15 mouse cellular contexts compared by ENCODE assay signal in genomic region chr9:116912493-116912847, GRCm38 (mm10).
DNase-seq lines count a peak whose midpoint lies in the region; ATAC-seq and TF ChIP-seq lines count a peak whose summit lies in the region.
"Had no signal": no experiment of that assay in that cellular context is flagged by ENCODE, and none has a peak within 500 bp of the region (broad histone marks: within the 10 kb centered on the region; RNA-seq: fewer than 3 reads in every experiment).

No protein-coding gene starts in this region.

- no peaks in the 10 kb centered on the region for H3K27me3 ChIP-seq in heart, embryonic 12.5 days (replicated peaks)
- H3K27me3 ChIP-seq in lung, embryonic 16.5 days (ENCODE audit: control insufficient read depth, insufficient read depth, low read depth, low read length) = no peaks in the 10 kb centered on the region
- no peaks in the 10 kb centered on the region for H3K27me3 ChIP-seq in embryonic facial prominence, embryonic 13.5 days
- no peaks in the 10 kb centered on the region for H3K27me3 ChIP-seq in midbrain, postnatal 0 days (ENCODE audit: insufficient read depth, low read length)
- H3K27me3 ChIP-seq: megakaryocyte, embryonic 14.5 days had no signal

- ATAC-seq in heart, embryonic 12.5 days (ENCODE audit: insufficient number of reproducible peaks, low FRiP score) = no peak
- peak; percentile 21; the same call in 1 of the 2 replicates for ATAC-seq in lung, embryonic 16.5 days (ENCODE audit: low read depth)
- no peak for ATAC-seq in embryonic facial prominence, embryonic 13.5 days (ENCODE audit: insufficient number of reproducible peaks, insufficient read depth, low FRiP score, low TSS enrichment, low read depth)
- ATAC-seq in midbrain, postnatal 0 days (ENCODE audit: low FRiP score) = no peak

- peaks cover 8% of the 10 kb centered on the region; the same call in 1 of the 2 replicates for H3K4me1 ChIP-seq in heart, embryonic 12.5 days (replicated peaks)
- peaks cover 10% of the 10 kb centered on the region for H3K4me1 ChIP-seq in lung, embryonic 16.5 days (replicated peaks; ENCODE audit: control insufficient read depth, insufficient read depth, low read length)
- H3K4me1 ChIP-seq in embryonic facial prominence, embryonic 13.5 days = peaks cover 33% of the 10 kb centered on the region
- H3K4me1 ChIP-seq in midbrain, postnatal 0 days (ENCODE audit: insufficient read depth, low read length) = no peaks in the 10 kb centered on the region
- H3K4me1 ChIP-seq: megakaryocyte, embryonic 14.5 days had no signal

- H3K4me2 ChIP-seq in heart, embryonic 12.5 days = no peak overlapping the region
- H3K4me2 ChIP-seq in lung, embryonic 16.5 days (ENCODE audit: low read depth, low read length) = no peak overlapping the region
- H3K4me2 ChIP-seq in embryonic facial prominence, embryonic 13.5 days = no peak overlapping the region
- H3K4me2 ChIP-seq in midbrain, postnatal 0 days (ENCODE audit: low read depth, low read length, poor library complexity, severe bottlenecking) = no peak overlapping the region
- H3K4me2 ChIP-seq: neural tube, embryonic 12.5 days had no signal

- TF ChIP-seq CTCF in midbrain, postnatal 0 days (IDR thresholded peaks at IDR 0.05) = no peak

- 0 out of 2 replicates have a peak overlapping the region, but pooled peaks have one; percentile 12 for H3K27ac ChIP-seq in heart, embryonic 12.5 days (ENCODE audit: poor library complexity, severe bottlenecking)
- H3K27ac ChIP-seq in lung, embryonic 16.5 days (ENCODE audit: low read length) = peak overlapping the region; percentile 71
- H3K27ac ChIP-seq in embryonic facial prominence, embryonic 13.5 days = peak overlapping the region; percentile 73
- H3K27ac ChIP-seq in midbrain, postnatal 0 days (ENCODE audit: low read depth, low read length) = no peak overlapping the region; the same call in 1 of the 2 replicates
- H3K27ac ChIP-seq: neural tube, embryonic 12.5 days had no signal

- WGBS in heart, embryonic 12.5 days = 31% methylated on average over 3 of the region's 3 CpGs
- WGBS in lung, embryonic 16.5 days = 29% methylated on average over 3 of the region's 3 CpGs
- 38% methylated on average over 3 of the region's 3 CpGs for WGBS in embryonic facial prominence, embryonic 13.5 days
- 25% methylated on average over 3 of the region's 3 CpGs for WGBS in midbrain, postnatal 0 days

- H3K36me3 ChIP-seq in heart, embryonic 12.5 days = no peaks in the 10 kb centered on the region
- H3K36me3 ChIP-seq in lung, embryonic 16.5 days (ENCODE audit: control insufficient read depth, insufficient read depth, low read length) = no peaks in the 10 kb centered on the region
- no peaks in the 10 kb centered on the region for H3K36me3 ChIP-seq in embryonic facial prominence, embryonic 13.5 days
- H3K36me3 ChIP-seq in midbrain, postnatal 0 days (ENCODE audit: insufficient read depth, low read length) = no peaks in the 10 kb centered on the region
- H3K36me3 ChIP-seq: neural tube, embryonic 12.5 days had no signal

- H3K9me3 ChIP-seq in heart, embryonic 12.5 days (replicated peaks) = peaks cover 2% of the 10 kb centered on the region; the same call in 1 of the 2 replicates
- H3K9me3 ChIP-seq in lung, embryonic 16.5 days (ENCODE audit: control insufficient read depth, low read length) = no peaks in the 10 kb centered on the region
- no peaks in the 10 kb centered on the region for H3K9me3 ChIP-seq in embryonic facial prominence, embryonic 13.5 days
- H3K9me3 ChIP-seq in midbrain, postnatal 0 days (ENCODE audit: low read length) = no peaks in the 10 kb centered on the region
- H3K9me3 ChIP-seq: neural tube, embryonic 12.5 days had no signal

- no peak overlapping the region for H3K9ac ChIP-seq in heart, embryonic 12.5 days
- no peak overlapping the region for H3K9ac ChIP-seq in lung, embryonic 16.5 days (ENCODE audit: low read length)
- no peak overlapping the region for H3K9ac ChIP-seq in embryonic facial prominence, embryonic 13.5 days
- H3K9ac ChIP-seq in midbrain, postnatal 0 days (replicated peaks; ENCODE audit: low read length, poor library complexity, severe bottlenecking) = no peak overlapping the region
- H3K9ac ChIP-seq: forebrain, postnatal 0 days; neural tube, embryonic 12.5 days had no signal

- intact Hi-C loops in heart, postnatal 36 days (cut with DNase I) = no loop called here

- no peak for DNase-seq in heart, postnatal 36 days
- DNase-seq in lung, postnatal 14 days = no peak
- DNase-seq in midbrain, postnatal 0 days (ENCODE audit: low spot score) = peak; percentile 53
- no peak for DNase-seq in thymus, postnatal 0 days (ENCODE audit: low spot score)
- DNase-seq in urinary bladder, postnatal 14 days (ENCODE audit: low spot score) = no peak
- DNase-seq: cerebellum, adult 2 months; forebrain, postnatal 0 days; gastrocnemius, postnatal 25 days; kidney, adult 11 months; thymus, postnatal 36 days had no signal

- no peak overlapping the region for H3K4me3 ChIP-seq in heart, embryonic 12.5 days
- no peak overlapping the region for H3K4me3 ChIP-seq in lung, embryonic 16.5 days (ENCODE audit: low read length)
- H3K4me3 ChIP-seq in embryonic facial prominence, embryonic 13.5 days = no peak overlapping the region
- no peak overlapping the region for H3K4me3 ChIP-seq in midbrain, postnatal 0 days (ENCODE audit: low read depth, low read length)
- H3K4me3 ChIP-seq: megakaryocyte, embryonic 14.5 days; neural tube, embryonic 12.5 days had no signal
